Mouse (Mus musculus): Measurements from ENCODE around the gene Ankrd40. TPM values are rescaled to one million over a fixed set of nuclear protein-coding genes. Genes with fewer than 3 reads are reported as not detected.

The Ankrd40 gene
- total and polyA plus RNA-seq, 3 experiments: 56.0 to 98.8 (median 62.0) TPM

DNA sequence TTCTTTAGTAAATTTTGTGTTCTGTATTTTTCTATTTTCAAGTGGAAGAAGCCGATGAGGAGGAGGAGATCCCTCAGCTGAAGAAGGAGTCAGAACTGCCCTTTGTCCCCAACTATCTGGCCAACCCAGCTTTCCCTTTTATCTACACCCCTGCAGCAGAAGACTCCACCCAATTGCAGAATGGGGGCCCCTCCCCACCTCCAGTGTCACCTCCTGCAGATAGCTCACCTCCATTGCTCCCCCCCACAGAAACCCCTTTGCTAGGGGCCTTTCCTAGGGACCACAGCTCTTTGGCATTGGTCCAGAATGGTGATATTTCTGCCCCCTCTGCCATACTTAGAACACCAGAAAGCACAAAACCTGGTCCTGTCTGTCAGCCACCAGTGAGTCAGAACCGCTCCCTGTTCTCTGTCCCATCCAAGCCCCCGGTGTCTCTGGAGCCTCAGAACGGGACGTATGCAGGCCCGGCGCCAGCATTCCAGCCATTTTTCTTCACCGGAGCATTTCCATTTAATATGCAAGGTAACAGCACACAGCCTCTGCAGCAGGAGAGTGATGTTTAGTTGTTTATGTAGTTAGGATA is 6.7 kb downstream of the Ankrd40 start:
- H3K4me3 ChIP-seq (replicated peaks in 1 of 3; ENCODE audit: low read depth in 2 of 3, low read length in 2 of 3, poor library complexity in 1 of 3): no peak overlapping the region

GRCm38 (mm10) chr11:94336551-94336950 is 8.8 kb downstream of the Ankrd40 start:
- H3K36me3 ChIP-seq (replicated peaks in 1 of 2; ENCODE audit: control insufficient read depth in 1 of 2, insufficient read depth in 1 of 2, low read length in 1 of 2): peaks cover 38 to 86% of the 10 kb centered on the region in 2 experiments

More for the DNA sequence above, 6.7 kb downstream of the Ankrd40 start:
- Histone ChIP-seq H3K27ac (ENCODE audit: insufficient read depth, low read depth) (no peak overlapping the region), H3K4me1 (ENCODE audit: control insufficient read depth in 1 of 2, insufficient read depth in 2 of 2) (peaks cover 5 to 21% of the 10 kb centered on the region in 2 experiments; a peak in 3 of 4 replicates), H3K79me2 (replicated peaks; ENCODE audit: control insufficient read depth, extremely low read depth, insufficient read depth, poor library complexity, severe bottlenecking) (peaks cover 18% of the 10 kb centered on the region; the same call in 1 of the 2 replicates), H3K27me3 (replicated peaks) (no peaks in the 10 kb centered on the region), H3K36me3 (replicated peaks in 1 of 2; ENCODE audit: control insufficient read depth in 1 of 2, insufficient read depth in 1 of 2, low read length in 1 of 2) (peaks cover 36 to 80% of the 10 kb centered on the region in 2 experiments), H3K9me3 (replicated peaks; ENCODE audit: low read length) (no peaks in the 10 kb centered on the region), H3K9ac (ENCODE audit: insufficient read depth, low read depth) (no peak overlapping the region), H3K4me2 (ENCODE audit: insufficient read depth, low read depth, poor library complexity, severe bottlenecking) (no peak overlapping the region)
- no peak for DNase-seq (ENCODE audit: extremely low read depth)
- in situ Hi-C loops (cut with MboI; ENCODE audit: low pct_ligation_motif_present, low pct_unique_long_range_greater_than_20kb, low sequenced_read_pairs): no loop called here
- dilution Hi-C loops (cut with MboI; ENCODE audit: extremely low pct_ligation_motif_present, extremely low pct_unique_long_range_greater_than_20kb, low sequenced_read_pairs): no loop called here
- TF ChIP-seq CHD1 (IDR thresholded peaks at IDR 0.05; ENCODE audit: low read depth, low read length) (no peak), NELFE (IDR thresholded peaks at IDR 0.05; ENCODE audit: low read depth, low read length) (no peak), RCOR1 (conservative IDR thresholded peaks at IDR 0.05; ENCODE audit: low read depth, low read length) (no peak), SMC3 (IDR thresholded peaks at IDR 0.05; ENCODE audit: low read depth, low read length) (no peak), CHD2 (IDR thresholded peaks at IDR 0.05; ENCODE audit: low read length) (no peak), CTCF (conservative IDR thresholded peaks at IDR 0.05 in 1 of 2, IDR thresholded peaks at IDR 0.05 in 1 of 2; ENCODE audit: low read depth in 2 of 2, low read length in 2 of 2) (no peak), MXI1 (IDR thresholded peaks at IDR 0.05; ENCODE audit: low read depth, low read length) (no peak), JUN (IDR thresholded peaks at IDR 0.05; ENCODE audit: insufficient read depth, low read depth, low read length) (no peak), IRF4 (IDR thresholded peaks at IDR 0.05; ENCODE audit: low read depth, low read length) (no peak)

More at GRCm38 (mm10) chr11:94336551-94336950, 8.8 kb downstream of the Ankrd40 start:
- Histone ChIP-seq H3K27me3 (replicated peaks) (no peaks in the 10 kb centered on the region), H3K4me1 (ENCODE audit: control insufficient read depth in 1 of 2, insufficient read depth in 2 of 2) (peaks cover 0 to 18% of the 10 kb centered on the region in 2 experiments; a peak in 2 of 4 replicates), H3K27ac (ENCODE audit: insufficient read depth, low read depth) (no peak overlapping the region), H3K9me3 (replicated peaks; ENCODE audit: low read length) (no peaks in the 10 kb centered on the region), H3K4me2 (ENCODE audit: insufficient read depth, low read depth, poor library complexity, severe bottlenecking) (no peak overlapping the region), H3K79me2 (replicated peaks; ENCODE audit: control insufficient read depth, extremely low read depth, insufficient read depth, poor library complexity, severe bottlenecking) (peaks cover 8% of the 10 kb centered on the region; the same call in 1 of the 2 replicates), H3K4me3 (replicated peaks in 1 of 3; ENCODE audit: low read depth in 2 of 3, low read length in 2 of 3, poor library complexity in 1 of 3) (no peak overlapping the region), H3K9ac (ENCODE audit: insufficient read depth, low read depth) (no peak overlapping the region)
- DNase-seq (ENCODE audit: extremely low read depth): no peak
- TF ChIP-seq MAX (IDR thresholded peaks at IDR 0.05; ENCODE audit: low read length) (no peak), POLR2AphosphoS2 (IDR thresholded peaks at IDR 0.05; ENCODE audit: low read depth, low read length) (no peak), SMC3 (IDR thresholded peaks at IDR 0.05; ENCODE audit: low read depth, low read length) (no peak), ZC3H11A (IDR thresholded peaks at IDR 0.05; ENCODE audit: low read depth, low read length) (no peak), MEF2A (IDR thresholded peaks at IDR 0.05; ENCODE audit: borderline replicate concordance, low read depth, low read length) (no peak), ZMIZ1 (IDR thresholded peaks at IDR 0.05; ENCODE audit: low read depth, low read length) (no peak), NRF1 (IDR thresholded peaks at IDR 0.05; ENCODE audit: low read depth, low read length) (no peak), TCF12 (IDR thresholded peaks at IDR 0.05; ENCODE audit: low read depth, low read length) (no peak), EP300 (IDR thresholded peaks at IDR 0.05; ENCODE audit: low read length) (no peak), RCOR1 (conservative IDR thresholded peaks at IDR 0.05; ENCODE audit: low read depth, low read length) (no peak), CHD2 (IDR thresholded peaks at IDR 0.05; ENCODE audit: low read length) (no peak), USF1 (IDR thresholded peaks at IDR 0.05; ENCODE audit: low read depth, low read length) (no peak), E2F4 (IDR thresholded peaks at IDR 0.05; ENCODE audit: insufficient replicate concordance, low read depth, low read length) (no peak), PAX5 (IDR thresholded peaks at IDR 0.05; ENCODE audit: low read length) (no peak), TBP (conservative IDR thresholded peaks at IDR 0.05; ENCODE audit: low read depth, low read length) (no peak), MAFK (IDR thresholded peaks at IDR 0.05; ENCODE audit: insufficient replicate concordance, low read length) (no peak), JUND (conservative IDR thresholded peaks at IDR 0.05; ENCODE audit: low read depth, low read length) (no peak), NELFE (IDR thresholded peaks at IDR 0.05; ENCODE audit: low read depth, low read length) (no peak), GABPA (IDR thresholded peaks at IDR 0.05; ENCODE audit: insufficient replicate concordance, low read depth, low read length) (no peak)
- dilution Hi-C loops (cut with MboI; ENCODE audit: extremely low pct_ligation_motif_present, extremely low pct_unique_long_range_greater_than_20kb, low sequenced_read_pairs) (no loop called here), in situ Hi-C loops (cut with MboI; ENCODE audit: low pct_ligation_motif_present, low pct_unique_long_range_greater_than_20kb, low sequenced_read_pairs) (loop anchor here (5.0 kb wide), 1 partner anchor 146 kb away; no protein-coding TSS in a partner anchor)
